Mouse (Mus musculus): ENCODE measurements around the gene Slc24a3.

DNA sequence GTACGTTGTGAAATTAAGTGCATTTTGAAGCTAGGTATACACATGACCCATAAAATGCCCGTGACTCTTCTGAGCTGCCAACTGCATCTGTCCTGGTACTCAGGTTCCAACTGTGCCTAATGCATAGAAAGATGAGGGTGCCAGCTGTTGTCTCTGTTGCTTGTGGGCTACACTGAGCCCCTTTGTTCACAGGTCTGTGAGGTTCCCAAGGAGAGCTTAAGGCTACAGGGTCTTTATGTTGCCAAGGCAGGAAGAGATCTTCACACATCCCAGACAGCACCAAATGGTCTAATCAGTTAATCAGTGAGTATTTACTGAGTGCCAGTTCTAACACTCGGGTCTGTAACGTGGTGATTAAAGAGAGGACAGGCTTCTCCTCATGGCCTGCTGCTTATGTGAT is 369.4 kb downstream of the Slc24a3 start:
- TF ChIP-seq POLR2A (IDR thresholded peaks at IDR 0.05; ENCODE audit: insufficient read depth, low read depth, low read length) = no peak
- no peak for TF ChIP-seq CTCF (IDR thresholded peaks at IDR 0.05; ENCODE audit: insufficient read depth, low read depth, low read length)
